Mouse (Mus musculus) erythroblast, embryonic 14.5 days (primary cell): ENCODE results near the gene LTO1. TPM values are rescaled to one million over a fixed set of nuclear protein-coding genes. Genes with fewer than 3 reads are reported as not detected.
"Not testable (repeated sequence)": the region's sequence is repeated elsewhere in the genome, so short reads cannot be mapped to it uniquely, and the experiment has no call there.

ENCODE experiments used
- H3K27me3 ChIP-seq: 2 replicates; pipeline ENCODE4 v1.6.1; 2012; ENCODE audit warnings: inconsistent platforms; ENCODE audit not compliant: control insufficient read depth
- H3K36me3 ChIP-seq: 2 replicates; pipeline ENCODE4 v1.6.1; 2012; ENCODE audit warnings: mild to moderate bottlenecking, inconsistent platforms; ENCODE audit not compliant: control insufficient read depth
- H3K4me1 ChIP-seq: 2 replicates; pipeline ENCODE4 v1.6.1; 2012; ENCODE audit warnings: inconsistent platforms; ENCODE audit not compliant: control insufficient read depth
- H3K4me3 ChIP-seq: replicated peaks from 2 replicates; pipeline ENCODE3; 2012; ENCODE audit warnings: moderate library complexity, mild to moderate bottlenecking, inconsistent platforms
- H3K9me3 ChIP-seq: 2 replicates; pipeline ENCODE4 v1.6.1; 2012; ENCODE audit warnings: low read length, inconsistent platforms, mixed read lengths; ENCODE audit not compliant: control insufficient read depth
- GATA1 ChIP-seq: IDR thresholded peaks from 2 replicates; pipeline ENCODE4 v1.6.1; 2012; ENCODE audit warnings: low read length, inconsistent platforms, mixed read lengths
- TAL1 ChIP-seq: IDR thresholded peaks from 3 replicates; pipeline ENCODE4 v1.6.1; 2012; ENCODE audit warnings: low read length, inconsistent platforms, mixed read lengths
- polyA plus RNA-seq: library from polyadenylated mRNA; stranded (reverse); fragments of >175 nt; gene quantifications from 2 replicates; pipeline ENCODE4 v1.2.3, GENCODE M21; 2012

LTO1 gene
- polyA plus RNA-seq, 1 experiment, result 1.7 TPM

GRCm38 (mm10) chr7:144888564-144889299 is 26.2 kb upstream of the LTO1 start:
- Histone ChIP-seq H3K36me3 (no peaks in the 10 kb centered on the region), H3K27me3 (peaks cover 38% of the 10 kb centered on the region), H3K4me1 (no peaks in the 10 kb centered on the region), H3K4me3 (no peak overlapping the region), H3K9me3 (no peaks in the 10 kb centered on the region)
- no peak for TF ChIP-seq TAL1
- no peak for TF ChIP-seq GATA1

GRCm38 (mm10) chr7:144890661-144891060 is 24.2 kb upstream of the LTO1 start:
- H3K4me3 ChIP-seq, H3K9me3 ChIP-seq, H3K36me3 ChIP-seq: not testable (repeated sequence)
- Histone ChIP-seq H3K4me1 (peaks cover 11% of the 10 kb centered on the region), H3K27me3 (peaks cover 51% of the 10 kb centered on the region)

GRCm38 (mm10) chr7:144891863-144892262 is 23.0 kb upstream of the LTO1 start:
- no peak overlapping the region for H3K4me3 ChIP-seq
- H3K36me3 ChIP-seq, result no peaks in the 10 kb centered on the region
- H3K27me3 ChIP-seq, result peaks cover 63% of the 10 kb centered on the region
- peaks cover 22% of the 10 kb centered on the region for H3K4me1 ChIP-seq
- TF ChIP-seq TAL1 (no peak), GATA1 (no peak)
- peaks cover 5% of the 10 kb centered on the region; the same call in 1 of the 2 replicates for H3K9me3 ChIP-seq

GRCm38 (mm10) chr7:144892322-144892721 is 22.6 kb upstream of the LTO1 start:
- no peaks in the 10 kb centered on the region for H3K36me3 ChIP-seq
- peaks cover 63% of the 10 kb centered on the region for H3K27me3 ChIP-seq
- H3K4me1 ChIP-seq, result peaks cover 24% of the 10 kb centered on the region
- peaks cover 8% of the 10 kb centered on the region; the same call in 1 of the 2 replicates for H3K9me3 ChIP-seq
- TF ChIP-seq TAL1 (no peak), GATA1 (no peak)
- H3K4me3 ChIP-seq, result no peak overlapping the region

GRCm38 (mm10) chr7:144894191-144894590 is 20.7 kb upstream of the LTO1 start:
- Histone ChIP-seq H3K9me3 (peaks cover 8% of the 10 kb centered on the region; the same call in 1 of the 2 replicates), H3K4me3 (no peak overlapping the region), H3K4me1 (peaks cover 24% of the 10 kb centered on the region), H3K36me3 (no peaks in the 10 kb centered on the region), H3K27me3 (peaks cover 67% of the 10 kb centered on the region)
- TF ChIP-seq GATA1 (no peak), TAL1 (no peak)

GRCm38 (mm10) chr7:144894706-144895105 is 20.2 kb upstream of the LTO1 start:
- TF ChIP-seq GATA1 (no peak), TAL1 (no peak)
- peaks cover 67% of the 10 kb centered on the region for H3K27me3 ChIP-seq
- H3K4me1 ChIP-seq, result peaks cover 24% of the 10 kb centered on the region
- H3K9me3 ChIP-seq, result peaks cover 8% of the 10 kb centered on the region; the same call in 1 of the 2 replicates
- H3K4me3 ChIP-seq, result no peak overlapping the region
- no peaks in the 10 kb centered on the region for H3K36me3 ChIP-seq

- peaks cover 24% of the 10 kb centered on the region for H3K4me1 ChIP-seq
- peaks cover 8% of the 10 kb centered on the region; the same call in 1 of the 2 replicates for H3K9me3 ChIP-seq
- no peaks in the 10 kb centered on the region for H3K36me3 ChIP-seq
- TF ChIP-seq TAL1, result no peak
- no peak for TF ChIP-seq GATA1
- peak overlapping the region; percentile 47 for H3K4me3 ChIP-seq
- H3K27me3 ChIP-seq, result peaks cover 68% of the 10 kb centered on the region
Measured at GRCm38 (mm10) chr7:144895305-144896111, 19.4 kb upstream of the LTO1 start.

GRCm38 (mm10) chr7:144896294-144897218 is 18.3 kb upstream of the LTO1 start, which contains the start of gene Fgf15:
Fgf15 (plus strand) TSS chr7:144896531.
- H3K4me1 ChIP-seq, result peaks cover 24% of the 10 kb centered on the region
- H3K4me3 ChIP-seq, result peak within 1 kb of the TSS; percentile 47
- no peak for TF ChIP-seq TAL1
- no peak for TF ChIP-seq GATA1
- peaks cover 76% of the 10 kb centered on the region for H3K27me3 ChIP-seq
- H3K9me3 ChIP-seq, result peaks cover 8% of the 10 kb centered on the region; the same call in 1 of the 2 replicates
- H3K36me3 ChIP-seq, result no peaks in the 10 kb centered on the region

GRCm38 (mm10) chr7:144898506-144898905 is 16.4 kb upstream of the LTO1 start:
- Histone ChIP-seq H3K36me3 (no peaks in the 10 kb centered on the region), H3K27me3 (peaks cover 80% of the 10 kb centered on the region), H3K4me1 (peaks cover 24% of the 10 kb centered on the region), H3K4me3 (no peak overlapping the region), H3K9me3 (peaks cover 8% of the 10 kb centered on the region; the same call in 1 of the 2 replicates)
- TF ChIP-seq GATA1 (no peak), TAL1 (no peak)

- H3K9me3 ChIP-seq, H3K4me3 ChIP-seq, H3K36me3 ChIP-seq: not testable (repeated sequence)
- Histone ChIP-seq H3K4me1 (peaks cover 13% of the 10 kb centered on the region), H3K27me3 (peaks cover 38% of the 10 kb centered on the region)
Measured at GRCm38 (mm10) chr7:144905514-144905913, 9.4 kb upstream of the LTO1 start.
